Mouse (Mus musculus) monocyte, adult 59 days (primary cell): ENCODE measurements around the gene 4933421I07Rik. TPM values are rescaled to one million over a fixed set of nuclear protein-coding genes. Genes with fewer than 3 reads are reported as not detected.

Experiments used
- total RNA-seq, 2 experiments: library from RNA; stranded (reverse); gene quantifications; one replicate each; pipeline ENCODE4 v1.2.4; 2023

4933421I07Rik gene
- total RNA-seq = not detected

DNA sequence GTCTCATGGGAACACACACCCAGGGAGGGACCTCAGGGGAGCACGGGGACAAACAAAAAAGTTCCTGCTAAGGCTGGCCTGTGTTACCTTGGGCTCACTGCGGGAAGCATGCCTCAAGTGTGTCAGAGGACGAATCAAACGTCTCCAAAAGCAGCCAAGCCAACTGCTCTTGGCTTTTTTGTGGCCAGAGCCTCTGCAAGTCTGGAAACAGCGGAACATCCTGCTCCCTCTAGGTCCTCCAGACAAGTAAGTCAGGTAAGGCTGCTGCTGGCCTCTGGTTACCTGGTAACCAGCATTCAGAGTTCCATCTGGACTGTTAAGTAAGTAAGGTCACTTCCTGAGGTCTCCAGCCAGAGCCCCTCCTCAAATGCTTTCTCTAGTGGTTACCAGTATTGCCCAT, at the start of gene 4933421I07Rik:
Gene 4933421I07Rik, minus strand, starts transcription at position 271 of the 400 bp plus-strand sequence.

Other genes with a start within 250 kb of the 4933421I07Rik start
- not detected for gene Vmn2r61, start 188.1 kb downstream of the 4933421I07Rik start, total RNA-seq
- 10 to 100 TPM in 1 of 2 experiments, 1 to 10 TPM in 1; 7.9 to 10.0 TPM for gene Zfp141, start 57.6 kb upstream of the 4933421I07Rik start, total RNA-seq
- not detected for gene Gm21028, start 130.5 kb upstream of the 4933421I07Rik start, total RNA-seq
- gene Zfp977, start 144.4 kb upstream of the 4933421I07Rik start, total RNA-seq = not detected
- gene Zfp976, start 194.5 kb upstream of the 4933421I07Rik start, total RNA-seq = under 1 TPM; 0.45 to 0.55 TPM
- gene Zfp975, start 244.6 kb upstream of the 4933421I07Rik start, total RNA-seq = 1 to 10 TPM; 1.7 to 2.3 TPM